Mouse (Mus musculus) spleen, adult 2 months (tissue): Measurements from ENCODE around the gene Dctpp1.

Source experiments
- CTCF ChIP-seq: fragments of 200-500 bp; IDR thresholded peaks from 2 replicates; pipeline ENCODE4 v1.5.1; 2011; ENCODE audit warnings: mild to moderate bottlenecking, inconsistent platforms; ENCODE audit not compliant: insufficient read depth, insufficient read length, insufficient replicate concordance; ENCODE audit errors: extremely low read depth
- POLR2A ChIP-seq: fragments of 200-500 bp; IDR thresholded peaks from 2 replicates; pipeline ENCODE4 v1.6.1; 2011; ENCODE audit warnings: low read depth, low read length, inconsistent platforms

GRCm38 (mm10) chr7:127262218-127262961, 1.9 kb upstream of the Dctpp1 start:
- TF ChIP-seq CTCF = no peak
- TF ChIP-seq POLR2A = no peak
